Mouse (Mus musculus) left cerebral cortex, adult 8-10 months (tissue): ENCODE data around the gene Atp5d. TPM values are rescaled to one million over a fixed set of nuclear protein-coding genes. Genes with fewer than 3 reads are reported as not detected.
A peak's percentile ranks its signal among the peaks of the same experiment; 100 is the strongest.

Experiments used
- DNase-seq, 2 experiments: peaks; one replicate each; pipeline ENCODE4 v3.0.0; 2022; ENCODE audit warnings: low spot score in 2 of 2
- total RNA-seq, 4 experiments: library from RNA; stranded (reverse); gene quantifications; 2 replicates each; pipeline ENCODE4 v1.2.4; 2022

Atp5d gene
- total RNA-seq, 4 experiments from 2014 or later = 306 to 342 (median 330) TPM

GRCm38 (mm10) chr10:80152071-80152872, 13.8 kb downstream of the Atp5d start:
- peak in 1 of 2 experiments; percentile 60 for DNase-seq

- peak in 1 of 2 experiments; percentile 62 for DNase-seq
Measured at GRCm38 (mm10) chr10:80152873-80153260, 14.4 kb downstream of the Atp5d start.

- DNase-seq = no peak
Measured at GRCm38 (mm10) chr10:80153713-80154112, 15.3 kb downstream of the Atp5d start.

DNA sequence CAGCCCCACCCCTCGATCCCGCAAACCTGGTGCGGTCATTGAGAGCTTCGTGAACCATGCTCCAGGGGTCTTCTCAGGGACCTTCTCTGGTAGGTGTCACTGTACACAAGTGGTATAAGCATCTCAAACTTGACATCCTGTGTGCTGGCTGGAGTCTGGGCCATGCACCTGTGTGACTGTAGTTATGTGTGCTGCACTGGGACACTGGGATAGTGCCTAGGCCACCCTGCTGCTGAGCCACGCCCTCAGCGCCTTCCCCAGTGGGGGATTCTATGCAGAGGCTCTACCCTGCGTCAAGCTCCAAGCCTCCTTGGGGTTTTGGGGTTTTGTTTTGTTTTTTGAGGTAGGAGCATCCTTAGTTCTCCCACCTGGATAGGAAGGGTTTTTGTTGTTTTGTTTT, 16.0 kb downstream of the Atp5d start:
- no peak for DNase-seq

- no peak for DNase-seq
Measured at GRCm38 (mm10) chr10:80155277-80155676, 16.8 kb downstream of the Atp5d start.

DNA sequence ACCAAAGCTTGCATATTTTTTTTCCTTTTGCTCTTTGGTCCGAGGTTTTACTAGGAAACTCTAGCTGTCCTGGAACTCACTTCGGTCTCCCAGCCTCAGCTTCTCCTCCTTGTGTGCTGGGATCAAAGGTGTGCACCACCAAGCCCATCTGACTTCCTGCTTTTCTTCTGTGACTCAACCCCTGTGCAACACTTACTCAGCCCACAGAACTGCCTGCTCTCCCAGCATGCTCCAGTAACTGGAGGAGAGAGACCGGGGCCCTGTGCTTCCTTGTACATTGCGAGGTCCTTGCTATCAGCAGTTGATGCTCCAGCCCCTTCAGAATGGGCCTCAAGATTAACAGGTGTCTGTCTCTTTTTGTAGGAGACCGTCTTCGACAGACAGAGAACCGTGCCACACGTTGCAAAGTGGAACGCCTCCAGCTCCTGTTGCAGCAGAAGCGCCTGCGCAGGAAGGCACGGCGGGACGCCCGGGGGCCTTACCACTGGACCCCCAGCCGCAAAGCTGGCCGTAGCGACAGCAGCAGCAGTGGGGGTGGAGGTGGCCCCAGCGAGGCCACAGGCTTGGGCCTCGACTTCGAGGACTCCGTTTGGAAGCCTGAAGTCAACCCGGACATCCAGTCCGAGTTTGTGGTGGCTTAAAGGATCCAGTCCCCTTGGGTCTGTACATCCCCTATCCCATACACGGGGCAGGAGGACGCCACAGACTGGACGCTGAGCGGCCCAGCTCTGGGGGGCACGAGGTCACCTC, 17.7 kb downstream of the Atp5d start:
- no peak for DNase-seq

GRCm38 (mm10) chr10:80156752-80157053, 18.3 kb downstream of the Atp5d start:
- DNase-seq = no peak

DNA sequence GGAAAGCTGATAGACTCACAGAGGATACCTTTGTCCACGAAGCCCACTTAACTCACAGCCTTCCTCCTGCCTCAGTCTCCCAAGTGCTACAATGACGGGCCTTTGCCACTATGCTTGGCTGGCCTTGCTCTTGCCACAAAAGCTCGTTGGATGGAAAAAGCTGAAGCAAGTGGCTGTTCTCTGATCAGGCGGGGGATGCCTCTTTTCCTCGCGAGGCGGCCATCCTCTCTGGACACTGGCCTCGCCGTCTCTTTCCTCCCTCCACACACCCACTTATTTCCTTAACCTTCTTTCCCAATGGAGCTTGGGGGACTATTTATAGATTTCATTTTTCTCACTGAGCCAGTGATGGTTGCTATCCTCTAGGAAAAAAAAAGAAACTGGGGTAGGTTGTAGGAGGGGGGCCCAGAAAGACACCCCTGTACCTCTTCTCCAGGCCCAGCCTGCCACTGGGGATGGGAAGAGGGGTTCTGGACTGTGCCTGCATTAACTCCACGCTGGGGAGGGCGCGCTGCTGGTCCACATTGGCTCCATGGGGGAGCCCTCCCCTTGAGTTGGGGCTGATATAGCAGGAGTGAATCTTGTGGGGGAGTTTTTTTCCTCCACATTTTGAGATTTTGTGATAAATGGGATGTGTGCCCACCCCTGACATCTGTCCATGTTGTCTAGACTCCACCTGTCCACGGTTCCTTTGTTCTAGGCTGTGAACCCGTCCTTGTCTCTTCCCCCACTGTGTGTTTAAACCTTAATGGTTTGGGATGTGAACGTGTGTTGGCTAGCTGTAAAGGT, 18.9 kb downstream of the Atp5d start:
- peak in 1 of 2 experiments; percentile 58 for DNase-seq

DNA sequence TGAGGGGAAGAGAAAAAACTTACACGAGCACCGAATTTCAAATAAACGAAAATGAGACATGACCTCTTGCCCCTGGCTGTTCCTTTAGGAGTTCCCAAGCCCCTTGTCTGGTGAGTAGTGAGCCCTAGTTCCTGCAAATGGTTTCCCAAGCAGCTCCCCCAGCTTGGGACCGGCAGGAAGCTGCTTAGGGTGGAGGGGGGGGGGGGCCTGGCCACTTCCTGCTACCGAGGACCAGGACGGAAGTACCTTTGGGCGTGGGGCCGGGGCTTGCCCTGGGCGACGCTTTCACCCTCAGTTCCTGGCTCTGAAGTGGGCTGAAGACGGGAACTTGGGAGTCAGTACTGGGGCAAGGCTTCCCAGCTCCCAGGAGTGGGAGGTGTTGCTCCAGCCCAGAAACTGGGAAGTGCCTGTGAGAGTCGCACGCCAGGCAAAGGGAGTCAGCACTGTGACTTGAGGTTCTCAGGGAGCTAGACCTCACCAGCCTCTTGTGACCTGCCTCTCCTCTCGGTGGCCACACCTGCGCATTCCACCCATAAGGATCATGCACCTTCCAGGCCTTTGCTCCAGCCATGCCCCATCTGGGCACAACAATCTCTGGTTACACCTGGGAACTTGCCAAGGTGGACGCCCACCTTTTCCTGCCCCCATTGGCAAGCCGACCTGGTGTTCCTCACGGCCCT, 20.0 kb downstream of the Atp5d start:
- DNase-seq = peak in 1 of 2 experiments; percentile 51

DNA sequence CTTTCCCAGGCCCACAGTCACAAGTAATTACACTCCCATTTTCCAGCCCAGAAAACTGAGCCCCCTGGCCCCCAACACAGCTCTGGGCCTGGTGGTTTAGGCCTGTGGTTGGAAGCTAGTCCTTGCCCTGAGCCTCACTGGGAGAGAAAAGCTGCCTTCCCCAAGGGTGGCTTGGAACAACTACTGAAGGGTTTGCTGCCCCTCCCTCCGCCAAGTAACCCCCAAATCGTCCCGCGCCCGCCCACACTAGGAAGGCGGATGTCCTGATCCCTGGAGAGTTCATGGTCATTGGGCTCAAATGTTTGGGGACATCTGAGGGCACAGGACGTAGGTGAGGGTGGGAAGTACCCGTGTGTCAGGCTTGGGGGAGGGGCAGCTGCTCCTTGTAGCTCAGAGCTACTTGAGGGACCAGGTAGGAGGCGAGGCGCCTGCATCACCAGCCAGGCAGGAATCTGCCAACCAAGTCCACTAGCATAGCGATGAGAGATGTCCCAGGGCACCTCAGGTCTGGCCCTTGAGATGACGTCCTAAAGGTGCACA, 20.7 kb downstream of the Atp5d start:
- DNase-seq = peak in 1 of 2 experiments; percentile 69

DNA sequence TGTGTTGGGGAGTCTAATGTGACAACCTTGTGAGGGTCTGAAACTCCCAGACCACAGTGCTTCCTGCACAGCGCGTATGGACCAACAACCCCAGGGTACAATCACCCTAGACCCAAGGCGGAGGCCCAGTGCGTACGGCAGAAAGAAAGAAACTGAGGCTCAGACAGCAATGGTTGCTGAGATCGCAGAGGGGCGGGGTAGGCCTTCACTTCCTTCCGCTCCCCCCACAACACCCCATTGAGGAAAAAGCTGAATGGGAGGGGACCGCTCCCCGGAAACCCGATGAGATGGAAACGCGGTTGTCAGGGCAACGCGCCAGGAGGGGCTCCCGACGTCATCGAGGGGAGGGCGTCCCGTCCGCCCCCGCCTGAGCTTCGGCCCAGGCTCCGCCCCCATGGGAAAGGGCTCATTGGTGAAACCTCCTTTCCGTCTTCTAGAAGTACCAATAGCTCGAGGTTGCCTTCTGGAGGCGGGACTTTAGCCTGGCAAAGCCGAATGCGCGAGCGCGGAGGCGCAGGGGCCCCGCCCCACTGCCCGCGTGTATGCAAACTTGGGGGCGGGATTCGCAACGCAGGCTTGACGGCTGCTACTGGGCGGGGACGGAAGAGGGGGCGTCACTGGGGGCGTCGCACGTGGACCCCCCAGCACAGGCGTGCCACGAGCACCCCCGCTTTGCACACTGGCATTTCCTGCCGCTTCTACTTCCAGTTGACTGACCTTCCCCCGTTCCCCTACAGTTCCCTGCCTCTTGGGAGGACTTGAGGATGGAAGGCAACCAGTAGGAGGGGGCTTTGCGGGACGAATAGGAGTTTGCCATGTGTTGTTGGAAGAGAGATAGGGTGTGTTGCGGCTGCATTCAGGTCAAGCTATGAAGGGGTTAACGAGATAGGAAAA, 21.4 kb downstream of the Atp5d start:
- peak; percentile 91 to 99 for DNase-seq

DNA sequence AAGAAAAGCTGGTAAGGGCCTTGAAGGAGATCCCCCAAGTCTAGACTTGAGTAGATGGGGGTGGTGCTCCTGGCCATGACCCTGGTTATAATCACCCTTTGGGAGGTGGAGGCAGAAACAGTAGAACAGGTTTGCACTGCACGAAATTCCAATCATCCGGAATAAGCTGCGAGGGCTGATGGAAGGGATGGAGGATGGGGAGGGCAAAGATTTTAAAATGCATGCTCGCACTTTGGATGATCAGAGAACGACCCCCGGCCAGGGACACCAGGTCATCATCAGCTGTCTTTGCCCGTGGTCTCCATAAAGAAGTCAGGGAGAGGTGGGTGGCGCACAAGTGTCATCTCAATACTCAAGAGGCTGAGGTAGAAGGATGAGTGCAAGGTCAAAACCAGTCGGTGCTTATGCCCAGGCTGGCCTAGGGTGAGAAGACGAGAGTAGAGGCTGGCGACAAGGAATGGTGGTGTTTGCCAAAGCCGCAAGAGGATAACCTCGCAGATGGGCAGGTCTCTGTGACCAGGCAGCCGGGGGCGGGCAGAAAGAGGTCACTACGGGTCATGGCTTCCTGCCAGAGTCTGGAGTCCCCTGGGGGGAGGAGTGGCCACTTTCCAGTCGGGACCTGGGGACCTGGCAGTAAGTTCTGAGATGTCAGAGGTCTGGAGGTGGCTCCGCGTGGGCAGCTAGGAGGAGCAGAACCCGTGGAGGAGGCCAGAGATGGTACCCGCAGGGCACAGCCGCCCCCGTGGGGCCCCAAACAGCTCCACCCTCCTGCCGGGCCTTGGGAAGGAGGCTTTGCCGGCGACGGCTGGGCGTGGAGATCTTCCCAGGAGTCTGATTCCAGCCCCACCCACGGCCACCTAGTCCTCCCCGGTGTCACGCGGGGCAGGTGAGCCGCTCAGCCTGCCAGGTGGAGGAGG, 22.3 kb downstream of the Atp5d start:
- DNase-seq = peak in 1 of 2 experiments; percentile 60

GRCm38 (mm10) chr10:80161522-80162242, 23.2 kb downstream of the Atp5d start:
- no peak for DNase-seq

GRCm38 (mm10) chr10:80162243-80162608, 23.8 kb downstream of the Atp5d start:
- DNase-seq = no peak

DNA sequence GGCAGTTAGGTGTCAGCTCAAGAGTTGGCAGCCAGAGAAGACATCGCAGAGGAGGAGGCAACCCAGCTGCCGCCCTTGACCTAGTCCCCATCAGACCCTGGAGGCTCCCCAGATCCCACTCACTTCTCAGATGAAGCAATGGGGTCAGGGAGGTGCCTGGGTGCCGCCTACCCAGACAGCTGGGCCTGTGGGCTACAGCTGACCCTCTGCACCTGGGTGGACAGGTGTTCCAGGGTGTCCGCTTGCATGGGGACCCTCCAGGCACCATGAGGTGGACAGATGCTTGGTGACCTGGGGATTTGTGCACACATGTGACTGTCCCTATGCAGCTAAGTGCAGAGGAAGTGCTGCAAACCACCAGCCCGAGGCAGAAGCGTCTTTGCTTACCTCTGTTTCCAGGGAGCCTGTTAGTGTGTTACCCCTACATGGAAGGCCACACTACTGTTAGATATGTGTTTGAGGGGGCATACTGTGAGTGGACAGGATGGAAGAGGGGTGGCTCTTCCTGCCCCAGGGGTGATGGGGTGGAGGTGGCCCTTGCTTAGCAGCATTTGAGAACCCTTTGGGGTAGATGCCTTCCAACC, 24.4 kb downstream of the Atp5d start:
- no peak for DNase-seq

- no peak for DNase-seq
Measured at GRCm38 (mm10) chr10:80163721-80164120, 25.3 kb downstream of the Atp5d start.

- peak in 1 of 2 experiments; percentile 64 for DNase-seq
Measured at GRCm38 (mm10) chr10:80164161-80164997, 25.9 kb downstream of the Atp5d start.
